Mouse (Mus musculus) megakaryocyte, embryonic 14.5 days (primary cell): ENCODE results near the gene Wasf2.

Experiments used
- FLI1 ChIP-seq: IDR thresholded peaks from 2 replicates; pipeline ENCODE4 v1.6.1; 2012; ENCODE audit warnings: low read length, inconsistent platforms, mixed read lengths
- GATA1 ChIP-seq: IDR thresholded peaks from 3 replicates; pipeline ENCODE4 v1.6.1; 2012; ENCODE audit warnings: mixed read lengths, low read length, inconsistent platforms, borderline replicate concordance

GRCm38 (mm10) chr4:133203591-133203990 lies 73.3 kb downstream of the Wasf2 start:
- TF ChIP-seq GATA1: no peak
- no peak for TF ChIP-seq FLI1
